Mouse (Mus musculus): ENCODE measurements around the gene Slc25a4. TPM values are rescaled to one million over a fixed set of nuclear protein-coding genes. Genes with fewer than 3 reads are reported as not detected.
"Not testable (repeated sequence)": the region's sequence is repeated elsewhere in the genome, so short reads cannot be mapped to it uniquely, and the experiment has no call there.

The Slc25a4 gene
- 100 to 1,000 TPM; 276 to 572 TPM for total RNA-seq (2021)
- long read RNA-seq, experiment 1, transcript Slc25a4-201 (4 exons, 1,925 nt) = major isoform, 1,074 of 1,357 reads
- long read RNA-seq, experiment 1, partial matches to known transcripts = 15 of 1,357 reads
- long read RNA-seq, experiment 1, other reads (novel, unspliced or antisense) = 268 of 1,357 reads
- long read RNA-seq, experiment 2, transcript Slc25a4-201 (4 exons, 1,925 nt) = major isoform, 815 of 1,033 reads
- long read RNA-seq, experiment 2, partial matches to known transcripts = 4 of 1,033 reads
- long read RNA-seq, experiment 2, other reads (novel, unspliced or antisense) = 212 of 1,033 reads

DNA sequence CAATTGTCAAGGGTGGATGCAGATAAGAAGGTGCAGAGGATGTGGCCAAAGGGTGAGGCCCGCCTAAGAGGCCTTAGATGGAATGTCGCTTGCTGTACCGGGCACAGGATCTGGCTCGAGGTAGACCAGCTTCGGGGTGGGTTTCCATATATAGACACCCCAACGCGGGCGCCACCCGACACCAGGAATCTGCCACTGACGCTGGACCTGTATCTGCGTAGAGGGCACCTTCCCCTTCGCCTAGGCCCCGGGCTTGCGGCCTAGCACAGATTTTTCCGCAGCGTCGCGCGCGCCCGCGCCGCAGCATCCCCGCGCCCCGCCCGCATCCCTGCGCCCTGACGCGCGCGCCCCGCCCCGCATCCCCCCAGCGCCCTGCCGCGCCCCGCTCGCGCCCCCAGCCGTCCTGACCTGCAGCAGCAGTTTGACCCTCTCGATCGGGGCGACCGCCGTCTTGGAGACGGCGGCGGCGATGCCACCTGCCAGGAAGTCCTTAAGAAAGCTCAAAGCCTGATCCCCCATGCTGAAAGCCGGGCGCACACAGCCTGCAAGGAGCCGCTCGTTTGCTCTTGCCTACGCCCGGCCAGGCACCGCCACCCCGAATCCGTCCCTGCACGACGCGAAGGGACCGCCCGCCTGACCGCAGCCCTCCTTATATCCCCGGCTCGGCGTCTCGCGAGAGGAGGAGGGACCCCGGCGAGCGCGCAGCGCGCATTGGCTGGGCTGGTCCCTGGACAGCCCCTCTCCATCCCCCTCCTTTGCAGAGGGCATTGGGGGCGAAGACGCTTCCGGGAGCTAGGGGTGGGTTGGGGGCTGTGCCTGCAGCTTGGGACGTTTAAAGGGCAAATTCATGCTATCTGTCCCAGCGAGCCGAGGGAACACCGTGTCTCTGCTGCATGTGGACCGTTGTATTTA, at the start of gene Slc25a4:
TSS of gene Slc25a4 (minus strand) at position 881 of the 912 bp plus-strand sequence.
- peak; percentile 99 for DNase-seq

DNA sequence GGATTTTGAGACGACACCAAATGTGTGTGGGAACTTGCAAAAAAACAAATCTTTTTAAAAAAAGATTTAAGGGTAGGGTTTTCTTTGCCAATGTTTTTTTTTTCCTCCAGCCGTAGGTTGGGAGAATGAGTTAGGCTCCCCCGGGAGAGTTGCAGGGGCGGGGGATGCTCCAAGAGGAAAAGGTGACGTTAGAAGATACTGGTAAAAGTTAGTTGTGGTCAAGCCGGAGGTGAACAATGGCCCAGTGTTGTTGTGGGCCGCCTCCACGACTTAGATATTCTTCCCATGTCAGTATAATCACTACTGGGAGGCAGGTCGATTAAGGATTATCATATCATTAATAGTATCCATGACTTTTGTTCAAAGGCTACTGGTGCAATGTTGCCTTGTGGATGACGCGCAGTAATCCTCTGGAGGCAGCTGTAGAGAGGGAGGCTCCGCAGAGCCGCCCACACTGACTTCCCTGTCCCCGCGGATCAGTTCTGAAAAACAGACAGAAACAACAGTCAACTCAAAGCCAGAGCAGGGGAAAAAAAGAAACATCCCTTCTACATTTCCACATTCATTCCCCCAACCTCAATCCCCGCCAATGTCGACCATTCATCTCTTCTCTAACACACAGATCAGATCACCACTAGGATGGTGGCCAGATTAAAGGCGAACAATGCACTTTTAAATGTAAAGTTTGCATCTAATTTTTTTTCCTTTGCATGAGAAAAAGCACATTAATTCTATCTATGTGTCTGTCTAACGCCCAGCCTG, 47.0 kb upstream of the Slc25a4 start:
- DNase-seq = no peak

DNA sequence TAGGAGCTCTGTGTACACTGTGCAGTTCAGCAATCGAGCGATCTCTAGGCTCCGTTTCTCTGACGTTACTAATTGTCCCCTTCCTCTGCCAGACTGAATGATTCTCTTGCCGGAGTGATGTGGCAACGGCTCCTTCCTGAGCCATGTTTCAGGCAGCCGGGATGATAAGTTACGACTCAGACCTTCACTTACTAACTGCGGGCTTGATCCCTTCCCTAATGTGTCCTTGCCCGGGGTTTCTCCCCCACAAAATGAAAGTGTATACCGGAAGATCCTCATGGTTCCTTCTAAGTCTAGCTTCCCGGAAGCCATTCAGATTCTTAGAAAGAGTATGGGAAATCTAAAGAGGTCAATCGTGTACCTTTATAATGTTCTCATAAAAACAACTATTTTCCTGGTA, 41.4 kb upstream of the Slc25a4 start:
- no peak for DNase-seq

DNA sequence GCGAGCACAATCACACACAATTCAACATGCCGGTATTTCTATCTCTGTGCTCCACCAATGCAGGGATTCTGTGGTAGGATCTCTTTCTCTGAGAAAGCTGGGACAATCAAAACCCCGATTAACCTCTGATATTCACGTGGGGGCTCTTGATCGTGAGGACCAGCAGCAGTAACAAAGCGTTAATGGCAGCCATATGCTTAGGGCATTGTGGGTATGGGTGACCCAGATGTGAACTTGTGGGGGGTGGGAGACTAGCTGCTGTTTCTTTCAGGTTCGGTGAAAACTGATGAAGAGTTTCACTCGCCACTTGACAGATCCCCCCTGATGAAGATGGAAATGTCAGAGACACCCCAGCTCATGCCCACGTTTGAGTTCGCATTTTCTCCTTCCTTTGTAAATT, 40.5 kb upstream of the Slc25a4 start:
- DNase-seq = no peak

DNA sequence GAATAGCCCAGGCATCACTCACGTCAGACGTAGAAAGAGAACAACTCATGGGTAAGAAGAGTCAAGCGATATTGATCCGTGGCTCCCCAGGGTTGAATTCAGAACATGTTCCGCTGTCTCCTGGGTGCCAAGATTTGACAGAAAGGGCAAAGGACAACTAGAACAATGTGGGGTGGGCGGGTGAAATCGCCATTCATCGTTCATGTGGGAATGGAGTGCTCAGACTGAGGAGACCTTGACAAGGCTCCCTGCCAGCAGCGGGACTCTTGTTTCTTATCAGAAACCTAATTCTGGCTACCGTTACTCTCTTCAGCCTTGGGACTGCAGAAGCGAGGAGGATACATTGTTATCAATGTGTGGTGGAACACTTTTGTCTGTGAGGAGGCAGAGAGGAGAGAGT, 35.3 kb upstream of the Slc25a4 start:
- DNase-seq = peak; percentile 45

DNA sequence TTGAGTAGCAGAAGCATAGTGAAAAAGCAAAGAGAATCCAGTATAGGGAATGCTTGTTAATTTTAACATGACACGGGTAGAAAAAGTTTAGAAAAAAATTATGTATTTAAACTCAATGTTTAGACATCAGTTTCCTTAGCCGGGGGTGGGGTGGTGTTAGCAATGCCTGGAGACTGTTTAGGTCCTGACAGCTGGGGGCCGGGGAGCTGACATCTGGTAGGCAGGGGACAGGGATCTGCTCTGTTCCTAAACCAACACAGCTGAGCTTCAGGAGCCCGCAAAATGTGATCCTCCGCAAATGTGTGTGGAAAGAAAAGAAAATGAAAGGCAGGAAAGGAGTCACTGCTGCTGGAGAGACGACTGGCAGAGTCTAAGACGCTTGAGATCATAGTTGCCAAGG, 31.9 kb upstream of the Slc25a4 start:
- no peak for DNase-seq

DNA sequence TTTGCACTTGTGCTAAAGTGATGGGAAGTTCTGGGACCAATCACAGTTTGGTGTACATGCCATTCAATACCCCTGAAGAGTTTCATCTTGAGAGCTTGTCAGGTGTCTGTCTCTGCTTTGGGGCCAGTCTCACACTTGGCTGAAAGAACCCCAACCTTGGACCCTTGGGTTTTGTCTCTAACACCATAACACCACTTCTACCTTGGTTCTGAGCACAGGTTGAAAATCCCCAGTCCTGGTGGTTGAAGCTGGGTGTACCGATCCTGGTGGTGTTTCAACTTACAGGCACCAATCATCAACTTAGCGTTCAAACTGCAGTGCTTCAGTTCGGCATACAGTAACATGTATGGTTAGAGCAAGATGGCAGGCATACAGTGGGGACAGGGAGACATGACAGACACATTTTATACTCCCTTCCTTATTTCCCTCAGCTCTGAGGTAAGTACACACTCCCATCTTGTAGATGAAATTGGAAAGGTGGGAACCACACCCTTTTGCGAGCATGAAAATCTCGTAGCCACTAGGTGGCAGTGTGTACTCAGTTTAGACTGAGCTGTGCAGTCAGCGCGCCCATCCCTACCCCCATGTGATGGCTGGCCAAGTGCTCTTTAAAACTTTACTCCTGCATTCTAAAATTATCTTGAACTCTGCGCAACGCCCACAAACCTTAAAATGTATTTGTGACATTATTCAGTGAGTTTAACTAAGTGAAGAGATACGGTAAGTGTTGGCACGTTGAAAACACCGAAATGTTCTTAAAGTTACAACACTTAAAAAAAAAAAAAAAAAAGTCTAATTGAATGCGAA, 30.7 kb upstream of the Slc25a4 start:
- DNase-seq = peak; percentile 87

DNA sequence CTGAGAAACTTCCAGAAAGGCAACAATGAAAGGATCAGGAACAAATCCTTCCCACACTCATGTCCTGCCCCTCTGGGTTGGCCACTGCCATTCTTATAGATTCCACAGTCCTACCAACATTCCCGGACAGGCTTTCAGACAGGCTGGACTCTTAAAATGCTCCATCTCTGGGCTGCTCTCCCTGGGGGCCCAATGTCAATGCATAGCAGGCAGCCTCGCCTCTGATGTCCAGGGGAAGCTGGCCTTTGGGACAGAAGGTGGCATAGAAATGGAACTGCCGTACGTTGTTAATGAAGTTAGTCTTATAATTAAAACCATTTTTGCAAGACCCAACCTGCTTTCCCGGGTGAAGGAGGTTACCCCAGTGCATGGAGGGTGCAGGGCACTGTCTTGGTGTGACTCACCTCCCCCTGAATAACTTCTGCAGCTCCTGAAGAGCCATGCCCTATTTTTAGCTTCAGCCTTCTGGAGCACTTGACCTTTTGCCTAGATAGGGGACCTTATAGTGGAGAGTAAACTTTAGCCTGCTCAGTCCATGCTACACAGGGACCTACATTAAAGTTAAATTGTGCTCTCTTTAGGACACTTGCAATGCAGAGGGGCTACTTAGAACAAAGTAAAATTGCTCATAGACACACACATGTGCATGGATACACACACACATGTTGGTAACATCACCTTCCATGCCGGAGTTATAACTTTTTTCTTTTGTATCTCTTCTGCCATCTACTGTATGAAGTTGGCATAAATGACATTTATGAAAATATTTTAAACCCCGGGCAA, 25.5 kb upstream of the Slc25a4 start:
- DNase-seq = peak; percentile 8

DNA sequence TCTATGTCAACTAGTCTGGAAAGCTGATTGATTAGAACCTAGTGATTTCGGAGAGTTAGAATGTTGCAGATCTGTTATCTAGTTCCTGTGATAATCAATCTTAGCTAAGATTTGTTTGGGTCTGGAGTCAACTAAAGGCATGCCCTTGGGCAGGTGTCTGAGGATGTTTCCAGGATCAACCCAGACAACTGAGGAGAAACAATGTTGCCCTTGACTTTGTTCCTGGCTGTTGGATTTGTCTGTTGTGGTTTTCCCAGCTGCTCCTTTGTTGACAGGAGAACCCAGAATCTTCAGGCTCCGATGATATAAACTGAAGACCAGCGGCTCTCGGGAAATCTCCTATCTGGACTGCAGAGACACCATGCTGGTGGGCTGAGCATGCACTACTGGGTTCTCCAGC, 23.7 kb upstream of the Slc25a4 start:
- DNase-seq = no peak

DNA sequence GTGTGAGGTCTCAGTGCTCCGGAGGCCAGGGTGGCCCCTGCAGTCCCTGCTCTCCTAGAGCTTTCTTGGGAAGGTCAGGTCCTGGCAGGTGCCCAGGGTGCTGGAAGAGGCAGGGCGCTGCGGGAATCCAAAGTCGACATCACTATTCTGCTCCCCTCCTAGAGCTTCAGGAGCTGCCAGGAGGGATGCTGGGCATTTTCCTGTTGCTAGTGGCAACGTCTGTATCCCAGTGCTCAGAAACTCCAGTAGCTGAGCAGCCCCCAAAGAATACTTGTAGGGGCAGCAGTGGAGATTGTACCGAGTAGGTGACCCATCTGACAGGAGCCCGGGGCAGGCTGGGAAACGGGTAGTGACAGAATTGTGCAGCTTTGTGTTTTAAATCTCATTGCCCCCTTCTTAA, 21.7 kb upstream of the Slc25a4 start:
- DNase-seq = no peak

DNA sequence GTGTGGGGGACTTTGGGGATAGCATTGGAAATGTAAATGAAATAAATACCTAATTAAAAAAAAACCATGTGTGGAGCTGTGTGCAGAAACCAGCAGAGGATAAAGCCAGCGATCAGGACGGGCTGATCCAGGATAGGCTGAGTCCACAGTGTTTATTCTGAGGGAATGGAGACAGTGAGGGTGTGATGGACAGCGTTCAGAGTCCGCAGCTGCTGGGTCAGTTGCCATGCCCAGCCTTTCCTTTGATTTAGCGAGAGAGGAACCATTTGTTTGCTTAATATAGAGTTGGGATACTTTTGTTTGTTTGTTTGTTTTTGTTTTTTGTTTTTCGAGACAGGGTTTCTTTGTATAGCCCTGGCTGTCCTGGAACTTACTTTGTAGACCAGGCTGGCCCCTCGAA, 20.9 kb upstream of the Slc25a4 start:
- DNase-seq = not testable (repeated sequence)

DNA sequence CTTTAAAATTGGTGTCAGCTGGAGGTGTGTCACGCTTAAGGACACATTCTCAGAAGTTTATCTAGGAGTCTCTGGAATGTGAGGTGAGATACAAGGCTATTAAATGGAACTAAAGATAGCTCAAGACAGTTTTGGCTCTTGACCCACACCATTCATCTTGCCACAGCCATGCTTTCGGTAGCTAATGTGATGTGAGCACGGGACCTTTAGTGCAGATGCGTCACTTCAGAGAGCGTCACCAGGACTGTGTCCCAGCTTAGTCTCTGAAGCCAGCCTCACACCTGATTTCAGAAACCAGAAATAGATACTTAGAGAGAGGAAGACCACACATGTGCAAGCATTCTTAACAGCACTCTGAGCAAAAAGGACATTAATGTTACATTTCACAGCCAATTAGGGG, 15.5 kb upstream of the Slc25a4 start:
- no peak for DNase-seq

DNA sequence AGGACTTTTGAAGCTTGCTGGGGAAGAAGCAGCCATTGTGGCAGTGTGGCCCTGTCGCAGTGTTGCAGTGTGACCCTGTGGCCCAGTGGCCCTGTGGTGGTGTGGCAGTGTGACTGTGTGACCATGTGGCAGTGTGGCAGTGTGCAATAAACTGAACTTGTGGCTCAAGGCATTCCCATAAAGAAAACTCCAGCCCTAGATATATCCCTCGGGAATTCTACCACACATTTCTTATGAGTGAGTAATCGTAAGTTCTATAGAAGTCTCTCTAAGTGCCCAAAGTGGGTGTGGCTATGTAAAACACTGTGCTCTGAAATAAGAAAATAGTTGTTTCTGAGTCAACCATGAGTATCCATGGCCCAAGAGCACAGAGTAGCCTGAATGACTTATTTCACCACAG, 14.4 kb upstream of the Slc25a4 start:
- DNase-seq = no peak

DNA sequence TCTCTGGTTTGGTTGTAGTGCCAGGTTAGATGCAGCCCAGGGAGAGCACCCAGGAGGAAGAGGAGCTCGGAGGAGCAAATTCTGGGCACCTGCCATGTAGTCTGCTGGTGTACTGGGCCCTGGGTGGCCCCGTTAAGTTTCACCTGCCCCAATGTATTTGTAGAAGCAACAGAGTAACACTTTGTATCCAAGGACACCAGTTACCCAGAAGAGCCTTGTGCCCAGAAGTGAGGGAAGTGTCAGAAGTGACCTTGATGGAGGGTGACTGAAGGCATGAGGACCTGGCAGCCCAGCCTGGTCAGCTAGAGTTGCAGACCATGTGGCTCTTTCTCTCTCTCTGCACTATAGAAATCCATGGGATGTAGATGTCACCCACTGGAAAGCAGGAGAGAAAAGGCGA, 9.5 kb upstream of the Slc25a4 start:
- no peak for DNase-seq

DNA sequence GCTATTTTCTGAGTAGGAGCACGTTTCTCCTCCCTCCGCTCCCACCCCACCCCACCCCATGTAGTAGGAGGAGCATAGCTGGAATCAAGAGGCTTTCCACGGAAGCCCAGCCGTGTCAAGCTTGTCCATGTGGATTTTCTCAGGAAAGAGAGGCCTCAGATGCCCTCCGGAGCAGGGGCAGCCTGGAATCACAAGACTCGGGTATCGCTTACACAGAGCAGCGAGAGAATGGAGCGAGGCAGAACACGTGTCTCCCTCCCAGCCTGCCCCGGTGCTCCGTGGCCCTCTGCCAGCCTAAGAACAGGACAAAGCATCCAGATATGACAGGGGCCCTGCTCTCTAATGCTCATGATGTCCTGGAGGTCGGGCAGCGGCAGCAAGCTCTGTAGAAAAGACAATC, 5.8 kb upstream of the Slc25a4 start:
- DNase-seq = peak; percentile 73

DNA sequence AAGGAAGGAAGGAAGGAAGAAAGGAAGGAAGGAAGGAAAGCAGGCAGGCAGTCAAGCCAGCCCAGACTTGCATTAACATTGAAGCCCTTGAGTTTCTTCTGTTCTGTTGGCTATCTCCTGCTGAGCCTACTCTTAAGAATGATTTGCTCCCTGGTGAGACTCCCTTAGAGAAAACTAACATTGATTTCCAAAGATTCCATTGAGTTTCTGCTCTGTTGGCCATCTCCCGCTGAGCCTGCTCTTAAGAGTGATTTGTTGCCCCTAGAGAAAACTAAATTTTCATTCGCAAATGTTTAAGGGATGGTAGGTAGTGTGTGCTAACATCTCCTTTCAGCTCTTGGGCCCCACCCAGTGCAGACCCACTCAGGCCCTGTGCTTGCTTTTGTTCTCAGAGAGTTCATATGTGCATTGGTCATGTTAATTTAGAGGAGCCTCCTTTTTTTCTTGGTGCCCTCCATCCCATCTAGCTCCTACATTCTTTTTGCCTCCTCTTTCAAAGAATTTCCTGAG, 2.9 kb upstream of the Slc25a4 start:
- DNase-seq = no peak

DNA sequence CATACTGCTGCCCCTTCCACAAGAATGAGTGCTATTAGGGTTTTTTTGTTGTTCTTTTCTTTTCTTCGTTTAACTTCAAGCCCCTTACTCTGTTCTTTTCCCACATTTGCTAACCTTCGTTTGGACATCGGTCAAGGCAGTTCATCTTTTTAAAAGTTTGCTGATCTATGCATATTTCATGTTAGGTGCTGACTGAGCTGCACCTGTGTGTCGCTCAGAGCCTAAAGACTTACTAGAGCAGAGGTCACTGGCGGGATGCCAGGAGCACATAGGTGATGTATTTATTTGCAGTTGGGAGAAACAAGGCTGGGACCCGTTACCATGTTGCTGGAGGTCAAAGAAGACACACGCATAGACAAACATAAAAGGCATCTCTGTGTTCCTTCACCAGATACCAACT, 1.1 kb upstream of the Slc25a4 start:
- peak; percentile 25 for DNase-seq

DNA sequence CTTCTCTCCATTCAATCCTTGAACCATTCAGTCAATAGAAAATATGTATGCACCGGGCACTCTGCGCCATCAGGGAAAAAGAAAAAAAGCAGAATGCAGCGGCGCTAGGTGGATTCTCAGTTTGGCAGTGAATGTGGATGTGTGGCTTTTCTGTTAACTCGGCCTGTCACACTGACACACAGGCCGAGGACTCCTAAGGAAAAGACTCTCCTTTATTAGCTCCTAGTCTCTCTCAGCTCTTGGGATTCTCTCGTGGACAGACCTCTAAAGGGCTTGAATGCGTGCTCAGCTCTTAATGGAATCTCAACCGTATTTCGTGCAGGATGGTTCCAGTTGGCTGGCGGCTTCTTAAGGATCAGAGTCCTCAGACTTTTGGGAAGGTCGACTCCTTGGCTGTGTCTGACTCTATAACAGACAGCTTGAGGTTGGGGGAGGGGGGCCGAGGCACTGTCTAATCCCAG, 557 bp upstream of the Slc25a4 start:
- DNase-seq = peak; percentile 25

DNA sequence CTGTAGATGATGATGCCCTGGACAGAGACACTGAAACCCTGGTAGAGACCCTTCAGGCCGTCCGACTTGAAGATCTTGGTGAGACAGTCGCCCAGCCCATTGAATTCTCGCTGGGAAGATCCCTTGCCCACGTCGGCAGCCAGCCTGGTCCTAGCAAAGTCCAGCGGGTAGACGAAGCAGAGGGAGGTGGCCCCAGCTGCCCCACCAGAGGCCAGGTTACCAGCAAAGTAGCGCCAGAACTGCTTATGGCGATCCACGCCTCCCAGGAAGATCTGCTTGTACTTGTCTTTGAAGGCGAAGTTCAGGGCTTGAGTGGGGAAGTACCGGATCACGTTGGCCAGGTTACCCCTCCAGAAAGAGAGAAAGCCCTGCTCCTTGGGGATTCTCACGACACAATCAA, 2.0 kb downstream of the Slc25a4 start:
- no peak for DNase-seq

DNA sequence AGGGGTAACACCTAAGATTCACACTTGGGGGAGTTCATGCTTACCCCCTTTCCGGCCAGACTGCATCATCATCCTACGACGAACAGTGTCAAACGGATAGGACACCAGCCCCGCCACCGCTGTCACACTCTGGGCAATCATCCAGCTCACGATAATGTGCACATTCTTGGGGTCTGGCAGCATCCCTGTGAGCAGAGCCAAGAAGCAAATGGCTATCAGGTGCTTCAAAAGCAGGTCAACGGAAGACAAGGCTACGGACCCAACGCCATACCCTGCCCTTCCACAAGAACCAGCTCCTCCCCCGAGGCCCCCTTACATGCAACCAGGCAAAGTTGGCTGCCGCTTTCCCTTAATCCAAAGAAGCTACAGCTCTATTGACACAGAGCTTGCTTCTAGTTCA, 2.7 kb downstream of the Slc25a4 start:
- DNase-seq = peak; percentile 19

DNA sequence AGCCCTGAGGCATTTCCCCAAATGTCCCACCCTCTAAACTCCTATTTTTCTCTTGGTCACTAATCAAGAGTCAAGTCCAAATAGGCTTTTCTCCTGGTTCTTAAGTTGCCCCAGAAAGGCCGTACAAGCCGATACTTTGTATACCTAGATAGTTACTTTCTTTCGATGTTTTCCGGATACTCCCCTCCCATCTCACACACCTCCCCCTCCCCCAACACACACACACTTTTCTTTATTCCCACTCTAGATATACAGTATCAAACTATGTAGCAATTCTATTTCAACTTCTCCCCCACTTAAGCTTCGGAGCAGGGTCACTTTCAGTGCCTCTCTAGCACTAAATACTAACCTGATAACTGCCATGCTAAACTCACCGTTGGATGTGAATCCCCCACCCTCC, 5.0 kb downstream of the Slc25a4 start:
- DNase-seq = no peak
